Mouse (Mus musculus): ENCODE measurements around the gene Tgfbi.

GRCm38 (mm10) chr13:56616386-56616785 lies 7.1 kb downstream of the Tgfbi start:
- TF ChIP-seq CTCF (IDR thresholded peaks at IDR 0.05; ENCODE audit: low read depth) (no peak), EP300 (IDR thresholded peaks at IDR 0.05; ENCODE audit: low read depth) (no peak)
